Mouse (Mus musculus): ENCODE results near the gene Cux1.

The Cux1 gene

GRCm38 (mm10) chr5:136377101-136377500 lies 190.2 kb downstream of the Cux1 start:
- no peak for DNase-seq (ENCODE audit: low read depth)

GRCm38 (mm10) chr5:136375350-136375749 lies 191.9 kb downstream of the Cux1 start:
- DNase-seq (ENCODE audit: low read depth): no peak

GRCm38 (mm10) chr5:136372276-136372675 lies 195.0 kb downstream of the Cux1 start:
- no peak for DNase-seq (ENCODE audit: low read depth)

- no peak for DNase-seq (ENCODE audit: low read depth)
Observed at GRCm38 (mm10) chr5:136363421-136363820, 203.9 kb downstream of the Cux1 start.

GRCm38 (mm10) chr5:136362473-136363230 lies 204.6 kb downstream of the Cux1 start:
- no peak for DNase-seq (ENCODE audit: low read depth)

- no peak for DNase-seq (ENCODE audit: low read depth)
Observed at GRCm38 (mm10) chr5:136362021-136362420, 205.3 kb downstream of the Cux1 start.

- DNase-seq (ENCODE audit: low read depth): no peak
Observed at GRCm38 (mm10) chr5:136357227-136357626, 210.1 kb downstream of the Cux1 start.

GRCm38 (mm10) chr5:136355583-136356126 lies 211.6 kb downstream of the Cux1 start:
- no peak for DNase-seq (ENCODE audit: low read depth)

- DNase-seq (ENCODE audit: low read depth): no peak
Observed at GRCm38 (mm10) chr5:136354729-136355128, 212.6 kb downstream of the Cux1 start.

GRCm38 (mm10) chr5:136353114-136353513 lies 214.2 kb downstream of the Cux1 start:
- no peak for DNase-seq (ENCODE audit: low read depth)

- DNase-seq (ENCODE audit: low read depth): no peak
Observed at GRCm38 (mm10) chr5:136343156-136343890, 224.0 kb downstream of the Cux1 start.

- DNase-seq (ENCODE audit: low read depth): no peak
Observed at GRCm38 (mm10) chr5:136336798-136337527, 230.3 kb downstream of the Cux1 start.

- no peak for DNase-seq (ENCODE audit: low read depth)
Observed at GRCm38 (mm10) chr5:136335681-136336080, 231.6 kb downstream of the Cux1 start.

- no peak for DNase-seq (ENCODE audit: low read depth)
Observed at GRCm38 (mm10) chr5:136334780-136335179, 232.5 kb downstream of the Cux1 start.

- no peak for DNase-seq (ENCODE audit: low read depth)
Observed at GRCm38 (mm10) chr5:136334051-136334450, 233.2 kb downstream of the Cux1 start.

GRCm38 (mm10) chr5:136332786-136333462 lies 234.4 kb downstream of the Cux1 start:
- no peak for DNase-seq (ENCODE audit: low read depth)

- no peak for DNase-seq (ENCODE audit: low read depth)
Observed at GRCm38 (mm10) chr5:136327736-136328135, 239.6 kb downstream of the Cux1 start.

GRCm38 (mm10) chr5:136326626-136327025 lies 240.7 kb downstream of the Cux1 start:
- DNase-seq (ENCODE audit: low read depth): no peak

GRCm38 (mm10) chr5:136324506-136324905 lies 242.8 kb downstream of the Cux1 start:
- no peak for DNase-seq (ENCODE audit: low read depth)

GRCm38 (mm10) chr5:136321378-136321777 lies 245.9 kb downstream of the Cux1 start:
- peak; percentile 4 for DNase-seq (ENCODE audit: low read depth)

GRCm38 (mm10) chr5:136312566-136312965 lies 254.7 kb downstream of the Cux1 start:
- no peak for DNase-seq (ENCODE audit: low read depth)

GRCm38 (mm10) chr5:136312166-136312565 lies 255.1 kb downstream of the Cux1 start:
- no peak for DNase-seq (ENCODE audit: low read depth)

All from naive thymus-derived CD4-positive, alpha-beta T cell, adult 2 months (primary cell).